Mouse (Mus musculus) kidney, postnatal 0 days (tissue): ENCODE results near the gene Mme. TPM values are rescaled to one million over a fixed set of nuclear protein-coding genes. Genes with fewer than 3 reads are reported as not detected.

Source experiments
- ATAC-seq: fragments of 200-750 bp; cut with Nextera tagmentation; replicated peaks from 2 replicates; pipeline ENCODE4 v1.8.0; 2017; ENCODE audit warnings: low read depth, moderate number of reproducible peaks, moderate TSS enrichment, moderate library complexity; ENCODE audit not compliant: low FRiP score
- DNase-seq: peaks from one replicate; pipeline ENCODE4 v3.0.0-alpha.2; 2016; ENCODE audit warnings: low spot score
- H3K27ac ChIP-seq: fragments of 300-500 bp; sonication (generic); 2 replicates; pipeline ENCODE4 v1.5.1; 2014; ENCODE audit warnings: mild to moderate bottlenecking
- H3K27me3 ChIP-seq: fragments of 300-500 bp; sonication (generic); 2 replicates; pipeline ENCODE4 v1.6.1; 2014; ENCODE audit warnings: low read length, mixed read lengths; ENCODE audit not compliant: insufficient read depth
- H3K36me3 ChIP-seq: fragments of 300-500 bp; sonication (generic); 2 replicates; pipeline ENCODE4 v1.6.1; 2014; ENCODE audit warnings: low read length, mixed read lengths; ENCODE audit not compliant: insufficient read depth
- H3K4me1 ChIP-seq: fragments of 300-500 bp; sonication (generic); replicated peaks from 2 replicates; pipeline ENCODE4 v1.6.1; 2014; ENCODE audit warnings: antibody characterized with exemption, low read length, mixed read lengths; ENCODE audit not compliant: insufficient read depth
- H3K4me2 ChIP-seq: fragments of 300-500 bp; sonication (generic); 2 replicates; pipeline ENCODE4 v1.6.1; 2014; ENCODE audit warnings: mild to moderate bottlenecking, low read length, moderate library complexity, mixed read lengths
- H3K4me3 ChIP-seq: fragments of 300-500 bp; sonication (generic); replicated peaks from 2 replicates; pipeline ENCODE4 v1.5.1; 2014; ENCODE audit warnings: low read depth, low read length
- H3K9ac ChIP-seq: fragments of 300-500 bp; sonication (generic); 2 replicates; pipeline ENCODE4 v1.6.1; 2014; ENCODE audit warnings: low read depth, low read length
- H3K9me3 ChIP-seq: fragments of 300-500 bp; sonication (generic); replicated peaks from 2 replicates; pipeline ENCODE4 v1.6.1; 2016; ENCODE audit warnings: low read length, inconsistent platforms, mixed read lengths
- CTCF ChIP-seq: IDR thresholded peaks from 2 replicates; pipeline ENCODE4 v1.5.1; 2016; ENCODE audit warnings: antibody characterized with exemption, low read depth, mild to moderate bottlenecking, moderate library complexity
- WGBS: fragments of 180-500 bp; shearing (Covaris S2); extraction: QIAGEN DNeasy Blood & Tissue Kit; methylation state at CpG from one replicate; pipeline ENCODE4 v1.1.7; 2014; 5-methylcytosine and 5-hydroxymethylcytosine counted together
- polyA plus RNA-seq: library from polyadenylated mRNA; unstranded; fragments of >200 nt; fragmentation: Nextera tagmentation; extraction: Ambion mirVana; gene quantifications from 2 replicates; pipeline ENCODE4 v1.2.1, GENCODE M21; 2015

Gene Mme
- polyA plus RNA-seq, 1 experiment from 2014 or later: 64.2 TPM

GRCm38 (mm10) chr3:63412220-63412937 is 171.0 kb downstream of the Mme start:
- Histone ChIP-seq H3K36me3 (no peaks in the 10 kb centered on the region), H3K27me3 (no peaks in the 10 kb centered on the region), H3K27ac (0 out of 2 replicates have a peak overlapping the region, but pooled peaks have one; percentile 14), H3K9me3 (no peaks in the 10 kb centered on the region), H3K4me3 (no peak overlapping the region), H3K9ac (no peak overlapping the region), H3K4me2 (no peak overlapping the region), H3K4me1 (no peaks in the 10 kb centered on the region)
- TF ChIP-seq CTCF: no peak
- ATAC-seq (no peak), DNase-seq (peak; percentile 77)
- WGBS: 36% methylated on average over 6 of the region's 6 CpGs

- Histone ChIP-seq H3K4me2 (peak overlapping the region; percentile 9; the same call in 1 of the 2 replicates), H3K4me1 (no peaks in the 10 kb centered on the region), H3K9me3 (no peaks in the 10 kb centered on the region), H3K27ac (peak overlapping the region; percentile 47), H3K4me3 (no peak overlapping the region), H3K9ac (no peak overlapping the region), H3K27me3 (no peaks in the 10 kb centered on the region), H3K36me3 (no peaks in the 10 kb centered on the region)
- TF ChIP-seq CTCF: no peak
- peak; percentile 87 for ATAC-seq
- DNase-seq: peak; percentile 89
- WGBS: 17% methylated on average over 6 of the region's 6 CpGs
These were observed 171.9 kb downstream of the Mme start for GRCm38 (mm10) chr3:63413046-63413911.

GRCm38 (mm10) chr3:63417284-63417683 is 175.9 kb downstream of the Mme start:
- H3K4me3 ChIP-seq: no peak overlapping the region
- H3K9me3 ChIP-seq: no peaks in the 10 kb centered on the region
- DNase-seq: no peak
- H3K9ac ChIP-seq: no peak overlapping the region
- no peak overlapping the region for H3K27ac ChIP-seq
- TF ChIP-seq CTCF: no peak
- no peaks in the 10 kb centered on the region for H3K4me1 ChIP-seq
- H3K36me3 ChIP-seq: no peaks in the 10 kb centered on the region
- no peak for ATAC-seq
- 83% methylated on average over 1 of the region's 1 CpGs for WGBS
- H3K27me3 ChIP-seq: no peaks in the 10 kb centered on the region
- H3K4me2 ChIP-seq: no peak overlapping the region

GRCm38 (mm10) chr3:63417758-63418157 is 176.4 kb downstream of the Mme start:
- Histone ChIP-seq H3K27me3 (no peaks in the 10 kb centered on the region), H3K4me3 (no peak overlapping the region), H3K27ac (no peak overlapping the region), H3K4me2 (no peak overlapping the region), H3K4me1 (no peaks in the 10 kb centered on the region), H3K36me3 (no peaks in the 10 kb centered on the region), H3K9me3 (no peaks in the 10 kb centered on the region), H3K9ac (no peak overlapping the region)
- ATAC-seq: no peak
- TF ChIP-seq CTCF: no peak
- no peak for DNase-seq

- TF ChIP-seq CTCF: no peak
- Histone ChIP-seq H3K27me3 (no peaks in the 10 kb centered on the region), H3K4me2 (no peak overlapping the region), H3K9me3 (no peaks in the 10 kb centered on the region), H3K27ac (no peak overlapping the region), H3K4me1 (no peaks in the 10 kb centered on the region), H3K4me3 (no peak overlapping the region), H3K36me3 (no peaks in the 10 kb centered on the region), H3K9ac (no peak overlapping the region)
- ATAC-seq (no peak), DNase-seq (no peak)
These were observed 182.2 kb downstream of the Mme start for GRCm38 (mm10) chr3:63423552-63423951.

Other genes with a start within 250 kb of the Mme start
- gene Gm34302, start 242.3 kb downstream of the Mme start, polyA plus RNA-seq: 0.71 TPM in 1 of 2 replicates, not detected in the other